Mouse (Mus musculus): ENCODE results near the gene Tusc2.

The Tusc2 gene

DNA sequence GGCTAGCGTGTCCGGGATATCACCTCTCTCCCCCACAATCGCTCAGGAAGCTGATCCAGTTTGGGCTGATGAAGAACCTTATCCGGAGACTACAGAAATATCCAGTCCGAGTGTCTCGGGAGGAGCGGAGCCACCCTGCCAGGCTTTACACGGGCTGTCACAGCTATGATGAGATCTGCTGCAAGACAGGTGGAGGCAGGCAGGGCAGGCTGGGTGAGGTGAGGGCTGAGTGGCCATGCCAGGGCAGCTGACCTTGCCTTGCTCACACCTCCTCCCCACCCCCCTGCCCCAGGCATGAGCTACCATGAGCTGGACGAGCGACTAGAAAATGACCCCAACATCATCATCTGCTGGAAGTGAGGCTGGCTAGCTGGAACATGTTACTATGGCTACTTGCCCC is 17.9 kb upstream of the Tusc2 start:
- WGBS, result 81% methylated on average over 10 of the region's 10 CpGs

DNA sequence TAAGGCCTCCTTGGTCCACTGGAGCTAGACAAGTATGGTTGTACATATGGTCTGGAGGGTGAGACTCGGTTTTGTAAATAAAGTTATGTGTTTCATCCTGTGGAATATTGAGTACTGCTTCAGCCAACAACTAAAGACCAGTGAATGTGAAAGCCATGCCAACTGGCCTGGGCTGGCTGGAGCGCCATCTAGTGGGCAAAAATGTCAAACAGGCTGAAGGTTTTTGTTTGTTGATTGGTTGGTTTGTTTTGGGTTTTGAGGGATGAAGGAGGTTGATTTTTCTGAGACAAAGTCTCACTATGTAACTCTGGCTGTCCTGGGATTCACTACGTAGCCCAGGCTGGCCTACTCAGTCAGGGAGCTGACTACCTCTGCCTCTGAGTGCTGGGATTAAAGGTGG is 17.5 kb upstream of the Tusc2 start:
- 8% methylated on average over 3 of the region's 3 CpGs for WGBS

DNA sequence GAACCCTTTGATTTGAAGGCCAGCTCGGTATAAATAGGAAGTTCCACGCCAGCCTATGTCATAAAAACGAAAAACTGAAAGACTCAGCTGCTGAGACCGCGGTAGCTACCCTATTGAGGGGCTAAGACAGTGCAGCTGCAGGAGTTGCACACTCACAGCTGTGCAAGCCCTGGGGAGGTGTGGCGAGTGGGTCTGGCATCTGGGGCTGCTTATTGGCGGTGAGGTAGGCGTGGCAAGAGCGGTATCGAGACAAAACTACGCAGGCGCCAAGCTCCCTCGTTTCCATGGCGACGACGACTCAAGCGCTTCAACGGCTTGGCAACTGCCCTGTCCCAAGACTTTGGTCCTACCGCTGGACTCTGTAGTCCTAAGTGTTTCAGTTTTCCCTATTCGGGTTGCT is 16.0 kb upstream of the Tusc2 start, which contains the start of gene Zmynd10:
Gene Zmynd10 (plus strand): TSS at position 273 of the 400 bp plus-strand sequence.
- 2% methylated on average over 20 of the region's 20 CpGs for WGBS

DNA sequence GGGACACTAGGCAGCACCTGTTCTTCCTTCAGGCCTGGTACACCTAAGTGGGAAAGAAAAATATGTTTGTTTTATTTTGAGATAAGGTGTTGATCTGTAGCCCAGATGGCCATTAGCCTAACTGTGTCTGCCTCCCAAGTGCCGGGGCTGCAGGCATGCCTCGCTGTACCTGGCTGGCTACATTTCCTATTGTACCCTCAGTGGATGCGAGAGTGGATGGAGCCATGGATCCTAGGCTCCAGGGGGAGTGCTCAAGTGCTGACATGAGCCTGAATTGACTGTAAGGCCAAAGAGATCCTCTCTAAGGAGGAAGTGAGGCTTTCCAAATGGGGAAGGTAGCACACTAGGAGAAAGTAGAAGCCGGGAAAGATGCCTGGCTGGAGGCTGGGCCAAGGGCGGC is 15.1 kb upstream of the Tusc2 start:
- WGBS, result 86% methylated on average over 5 of the region's 5 CpGs

DNA sequence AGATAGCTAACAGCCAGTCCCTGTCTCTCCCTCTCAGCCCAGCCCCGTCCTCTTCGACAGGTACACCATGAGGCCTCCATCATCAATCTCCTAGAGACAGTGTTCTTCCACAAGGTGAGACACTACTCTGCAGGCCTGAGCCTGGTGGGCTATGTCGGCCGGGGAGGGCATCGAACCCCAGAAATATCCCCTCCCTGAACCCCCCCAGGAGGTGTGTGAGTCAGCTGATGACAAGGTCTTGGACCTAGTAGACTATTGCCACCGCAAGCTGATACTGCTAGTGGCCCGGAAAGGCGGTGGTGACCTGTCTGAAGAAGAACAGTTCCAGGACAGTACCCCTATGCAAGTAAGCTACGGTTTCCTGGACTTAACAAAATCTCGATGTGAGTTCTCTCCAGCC is 14.2 kb upstream of the Tusc2 start:
- 95% methylated on average over 10 of the region's 10 CpGs for WGBS

DNA sequence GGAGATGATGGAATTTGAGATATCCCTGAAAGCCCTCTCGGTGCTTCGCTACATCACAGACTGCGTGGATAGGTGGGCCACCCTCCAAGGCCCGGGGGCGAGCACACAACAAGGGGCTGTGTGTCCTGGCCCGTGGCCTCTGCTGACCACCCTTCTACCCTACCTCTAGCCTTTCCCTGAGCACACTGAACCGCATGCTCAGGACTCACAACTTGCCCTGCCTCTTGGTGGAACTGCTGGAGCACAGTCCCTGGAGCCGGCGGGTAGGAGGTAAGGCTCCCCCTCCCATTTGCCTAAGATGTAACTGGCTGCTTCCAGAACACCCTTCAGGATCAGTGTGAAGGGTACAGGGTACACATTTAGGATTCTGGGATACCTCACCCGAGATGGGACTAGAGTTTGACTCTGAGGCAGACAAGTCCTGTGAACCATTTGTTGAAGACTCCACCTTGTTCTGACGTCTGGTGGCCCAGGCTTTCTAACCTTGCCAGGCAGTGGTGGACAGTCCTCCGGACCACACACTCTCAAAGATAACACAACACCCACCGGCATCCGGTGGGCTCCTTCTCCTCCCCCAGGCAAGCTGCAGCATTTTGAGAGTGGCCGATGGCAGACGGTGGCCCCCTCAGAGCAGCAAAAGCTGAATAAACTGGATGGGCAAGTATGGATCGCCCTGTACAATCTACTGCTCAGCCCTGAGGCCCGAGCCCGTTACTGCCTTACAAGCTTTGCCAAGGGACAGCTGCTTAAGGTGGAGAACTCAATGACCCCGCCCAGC is 13.6 kb upstream of the Tusc2 start:
- 95% methylated on average over 20 of the region's 20 CpGs for WGBS

DNA sequence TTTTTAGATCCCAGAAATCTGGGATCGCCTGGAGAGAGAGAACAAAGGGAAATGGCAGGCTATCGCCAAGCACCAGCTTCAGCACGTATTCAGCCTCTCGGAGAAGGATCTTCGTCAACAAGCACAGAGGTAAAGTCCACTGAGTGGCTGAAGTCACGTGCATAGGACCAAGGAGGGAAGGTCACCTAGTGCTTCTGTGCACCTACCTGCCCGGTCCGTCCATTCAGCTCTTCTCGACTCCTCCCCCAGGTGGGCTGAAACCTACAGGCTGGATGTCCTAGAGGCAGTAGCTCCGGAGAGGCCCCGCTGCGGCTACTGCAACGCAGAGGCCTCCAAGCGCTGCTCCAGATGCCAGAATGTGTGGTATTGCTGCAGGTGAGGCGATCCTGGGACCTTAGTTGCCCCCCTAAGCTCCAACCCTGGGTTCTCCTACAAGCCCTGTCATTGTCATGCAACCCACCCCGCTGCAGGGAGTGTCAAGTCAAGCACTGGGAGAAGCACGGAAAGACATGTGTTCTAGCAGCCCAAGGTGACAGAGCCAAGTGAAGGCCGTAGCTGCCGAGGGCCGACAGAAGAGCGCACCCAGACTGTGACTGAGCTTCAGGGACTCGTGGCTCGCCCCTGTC is 12.5 kb upstream of the Tusc2 start:
- 77% methylated on average over 23 of the region's 23 CpGs for WGBS

DNA sequence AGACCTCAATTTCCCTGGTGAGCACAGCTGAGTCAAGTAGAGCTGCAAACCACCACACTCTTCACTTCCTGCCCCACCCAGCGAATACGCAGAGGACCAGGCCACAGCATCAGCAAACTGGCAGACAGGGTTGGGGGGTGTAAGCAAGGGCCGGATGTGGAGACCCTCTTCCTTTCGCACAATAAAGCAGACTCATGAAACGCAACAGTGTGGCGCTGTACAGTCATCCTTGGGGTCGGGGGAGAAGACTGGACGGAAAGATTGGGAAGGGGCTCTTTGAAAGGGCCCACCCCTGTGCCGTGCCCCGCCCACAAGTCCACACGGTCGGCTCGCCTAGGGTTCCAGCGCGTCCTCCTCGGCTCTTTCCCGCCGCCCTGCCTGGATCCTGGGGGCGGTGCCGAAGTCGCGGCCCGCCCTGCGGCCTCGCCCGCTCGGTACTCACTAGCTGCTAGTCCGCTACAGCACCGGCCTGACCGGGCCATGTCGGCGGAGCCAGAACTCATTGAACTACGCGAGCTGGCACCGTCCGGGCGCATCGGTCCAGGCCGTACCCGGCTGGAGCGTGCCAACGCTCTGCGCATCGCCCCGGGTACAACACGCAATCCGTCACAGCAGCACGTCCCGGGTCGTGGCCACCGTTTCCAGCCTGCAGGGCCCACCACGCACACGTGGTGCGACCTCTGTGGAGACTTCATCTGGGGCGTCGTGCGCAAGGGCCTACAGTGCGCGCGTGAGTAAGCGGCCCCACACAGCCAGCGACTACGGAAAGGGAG is 11.8 kb upstream of the Tusc2 start, which contains the start of gene Rassf1:
Gene Rassf1 (plus strand): TSS at position 439 of the 773 bp plus-strand sequence.
- 16% methylated on average over 63 of the region's 63 CpGs for WGBS

DNA sequence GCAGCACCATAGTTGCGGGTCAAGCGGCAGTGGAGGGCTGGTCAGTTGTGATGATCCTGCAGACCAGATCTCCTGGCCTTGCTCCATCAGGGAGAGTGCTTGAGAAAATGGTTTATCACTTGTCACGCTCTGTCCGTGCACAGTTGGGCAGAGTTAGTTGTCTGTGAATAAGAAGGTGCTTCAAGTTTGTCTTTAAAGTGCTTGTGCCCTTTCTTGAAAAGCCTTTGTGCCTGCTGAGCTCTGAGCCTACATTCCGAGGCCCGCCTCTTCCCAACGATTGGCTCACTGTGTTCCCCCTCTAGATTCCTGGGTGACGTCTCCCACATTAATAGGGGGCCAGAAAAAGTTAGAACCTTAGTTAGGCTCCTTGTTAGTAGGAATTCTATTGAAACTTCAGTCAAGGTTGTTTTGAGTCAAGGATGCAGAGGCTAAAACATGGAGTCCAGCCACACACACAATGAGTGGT is 11.1 kb upstream of the Tusc2 start:
- WGBS, result 61% methylated on average over 8 of the region's 8 CpGs

DNA sequence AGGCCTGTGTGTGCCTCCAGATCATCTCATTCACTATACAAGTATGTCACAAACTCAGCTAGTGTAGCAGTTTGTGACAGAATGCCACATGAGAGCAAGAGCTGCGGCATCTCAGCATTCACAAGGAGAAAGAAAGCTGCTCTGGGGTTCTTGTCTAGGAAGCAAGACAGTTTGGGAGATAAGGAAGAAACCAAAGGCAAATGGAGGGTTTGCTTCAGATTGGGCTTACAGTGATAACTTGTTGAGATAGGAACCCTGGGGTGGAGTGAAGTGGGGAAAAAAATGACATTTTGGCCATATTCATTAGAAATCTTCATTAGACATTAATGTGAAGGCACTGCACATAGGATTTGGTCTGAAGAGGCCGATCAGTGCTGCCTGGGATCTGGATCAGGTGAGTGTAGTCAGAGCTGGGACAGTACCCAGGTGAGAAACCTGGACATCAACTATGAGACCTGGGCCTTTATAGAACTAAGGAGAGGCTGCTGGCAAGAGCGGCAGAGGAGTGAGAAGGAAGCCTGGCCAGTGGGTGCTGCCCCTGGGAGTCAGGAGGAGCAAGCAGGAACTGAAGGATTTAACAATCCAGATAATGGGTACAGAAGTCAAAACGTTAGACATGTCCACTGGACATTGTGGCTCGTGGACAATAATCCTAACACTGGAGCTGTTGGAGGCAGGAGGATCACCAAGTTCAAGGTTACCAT is 10.2 kb upstream of the Tusc2 start:
- 86% methylated on average over 5 of the region's 5 CpGs for WGBS

DNA sequence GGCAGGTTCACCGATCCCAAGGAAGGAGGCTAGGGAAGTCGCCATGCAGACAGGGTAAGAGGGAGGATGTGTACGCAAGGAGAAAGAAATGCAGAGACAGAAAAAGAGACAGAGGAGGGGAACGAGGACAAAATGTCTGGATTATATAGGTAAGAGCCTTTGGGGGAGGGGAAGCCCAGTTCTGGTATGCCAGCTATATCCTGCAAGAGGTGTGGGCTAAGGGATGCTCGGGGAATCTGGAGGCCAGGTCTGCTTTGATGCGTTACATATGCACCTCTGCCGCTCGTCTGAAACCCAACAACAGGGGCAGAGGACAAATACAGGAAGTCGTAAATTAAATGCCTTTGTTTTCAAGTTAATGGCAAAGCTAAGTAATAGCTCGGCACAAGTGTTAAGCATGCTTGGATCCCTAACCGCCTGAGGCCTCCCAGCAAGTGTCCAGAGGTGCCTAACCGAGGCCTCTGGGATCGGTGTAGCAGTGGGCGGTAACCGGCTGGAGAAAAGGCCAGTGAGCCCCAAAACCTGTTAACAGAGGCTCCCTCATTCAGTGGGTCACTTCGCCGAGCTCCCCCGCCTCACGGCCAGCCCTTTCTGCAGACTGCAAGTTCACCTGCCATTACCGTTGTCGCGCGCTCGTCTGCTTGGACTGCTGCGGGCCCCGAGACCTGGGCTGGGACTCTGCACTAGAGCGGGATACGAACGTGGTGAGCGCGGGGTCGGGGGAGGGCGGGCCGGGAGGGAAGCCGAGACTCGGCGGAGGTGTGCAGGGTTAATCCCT is 9.3 kb upstream of the Tusc2 start:
- WGBS, result 8% methylated on average over 37 of the region's 37 CpGs

DNA sequence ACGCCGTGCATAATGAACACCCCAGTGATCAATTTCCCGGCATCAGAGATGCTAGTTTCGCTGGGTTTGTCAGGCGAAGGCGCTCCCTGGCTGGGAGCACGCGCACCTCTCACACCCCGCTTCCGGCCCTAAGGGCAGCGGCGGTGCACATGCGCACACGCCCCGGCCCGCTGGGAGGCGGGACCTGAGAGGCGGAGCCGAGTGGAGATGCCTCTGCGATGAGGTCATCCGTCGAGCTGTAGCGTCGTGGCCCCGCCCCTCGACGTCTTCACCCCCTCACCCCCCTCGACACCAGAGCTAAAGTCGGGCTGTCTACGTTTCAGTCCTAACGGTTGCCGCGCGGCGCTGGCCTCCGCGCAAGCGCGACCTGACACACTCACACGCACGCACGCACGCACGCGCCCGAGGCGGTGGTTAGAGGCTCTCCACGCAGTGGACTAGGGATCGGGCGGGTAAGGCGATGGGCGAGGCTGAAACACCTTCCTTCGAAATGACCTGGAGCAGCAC is 8.7 kb upstream of the Tusc2 start:
- under 1% methylated on average over 53 of the region's 53 CpGs for WGBS

DNA sequence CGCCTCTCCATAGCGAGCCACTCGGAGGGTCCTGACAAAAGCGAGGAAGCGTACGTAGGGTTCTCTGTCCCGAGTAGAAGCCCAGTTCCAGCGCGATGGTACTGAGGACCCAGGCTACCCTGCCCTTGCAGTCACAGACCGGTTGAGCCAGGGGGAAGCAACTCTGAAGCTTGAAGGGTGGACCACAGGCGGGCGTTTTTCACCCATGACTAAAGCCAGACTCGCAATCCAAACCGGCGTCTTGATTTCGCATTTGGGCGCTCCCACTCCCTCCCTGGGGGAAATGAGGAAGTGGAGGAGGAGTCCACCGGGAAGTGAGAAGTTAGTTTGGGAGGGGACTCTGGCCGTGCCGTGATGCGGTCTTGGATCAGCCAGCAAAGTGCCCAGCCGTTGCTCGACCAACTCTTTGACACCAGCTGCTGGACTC is 8.0 kb upstream of the Tusc2 start:
- WGBS, result under 1% methylated on average over 23 of the region's 23 CpGs

DNA sequence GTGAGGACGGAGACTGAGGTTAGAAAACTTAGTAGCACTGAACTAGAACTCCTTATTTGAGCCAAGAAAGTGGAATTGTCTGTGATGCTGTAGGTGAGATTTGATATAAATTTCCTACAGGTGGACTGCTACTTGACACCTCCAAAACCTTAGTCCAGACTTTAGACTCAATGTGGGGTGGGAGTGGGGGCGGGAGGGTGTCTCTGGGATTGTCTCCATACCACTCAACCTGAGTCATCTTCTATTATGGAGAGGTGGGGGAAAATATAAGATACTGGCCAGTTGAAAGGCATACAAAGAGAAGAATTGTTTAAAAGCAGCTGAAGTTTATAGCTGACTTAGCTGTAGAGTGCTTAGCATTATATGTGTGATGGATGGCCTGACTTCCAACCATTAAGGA is 7.4 kb upstream of the Tusc2 start:
- WGBS, result 35% methylated on average over 2 of the region's 2 CpGs

DNA sequence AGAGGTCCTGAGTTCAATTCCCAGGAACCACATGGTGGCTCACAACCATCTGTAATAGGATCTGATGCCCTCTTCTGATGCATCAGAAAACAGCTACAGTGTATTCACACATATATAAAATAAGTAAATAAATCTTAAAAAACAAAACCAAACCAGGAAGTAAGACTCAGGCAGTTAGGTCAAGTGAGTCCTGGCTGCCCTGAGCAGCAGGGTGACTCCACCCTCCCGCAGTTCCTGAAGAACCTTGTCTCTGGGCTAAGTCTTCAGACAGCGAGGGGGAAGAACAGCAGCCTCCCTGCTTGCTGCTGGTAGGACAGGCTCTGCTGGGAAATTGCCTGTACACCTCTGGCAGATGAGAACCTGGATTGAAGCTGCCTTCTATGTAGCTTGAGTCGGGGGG is 6.7 kb upstream of the Tusc2 start:
- WGBS, result 77% methylated on average over 3 of the region's 3 CpGs

DNA sequence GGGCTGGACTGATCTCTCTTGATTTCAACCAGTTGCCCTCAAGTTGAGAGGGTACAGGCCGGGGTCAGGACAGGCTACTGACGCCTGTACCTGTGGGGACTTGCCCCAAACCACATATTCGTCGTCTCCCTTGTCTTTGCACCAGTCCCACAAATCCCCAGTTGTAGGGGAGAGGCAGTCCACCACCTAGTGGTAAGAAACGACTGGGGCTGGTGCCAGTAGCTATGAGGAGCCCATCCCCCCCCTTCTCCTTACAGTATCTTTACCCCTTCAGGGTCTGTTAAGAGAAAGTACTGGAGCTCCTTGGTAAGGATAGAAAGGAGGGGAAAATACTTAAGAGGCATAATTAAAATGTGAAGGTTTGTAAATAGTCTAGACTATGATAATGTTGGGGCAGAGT is 2.5 kb downstream of the Tusc2 start:
- 46% methylated on average over 5 of the region's 5 CpGs for WGBS

DNA sequence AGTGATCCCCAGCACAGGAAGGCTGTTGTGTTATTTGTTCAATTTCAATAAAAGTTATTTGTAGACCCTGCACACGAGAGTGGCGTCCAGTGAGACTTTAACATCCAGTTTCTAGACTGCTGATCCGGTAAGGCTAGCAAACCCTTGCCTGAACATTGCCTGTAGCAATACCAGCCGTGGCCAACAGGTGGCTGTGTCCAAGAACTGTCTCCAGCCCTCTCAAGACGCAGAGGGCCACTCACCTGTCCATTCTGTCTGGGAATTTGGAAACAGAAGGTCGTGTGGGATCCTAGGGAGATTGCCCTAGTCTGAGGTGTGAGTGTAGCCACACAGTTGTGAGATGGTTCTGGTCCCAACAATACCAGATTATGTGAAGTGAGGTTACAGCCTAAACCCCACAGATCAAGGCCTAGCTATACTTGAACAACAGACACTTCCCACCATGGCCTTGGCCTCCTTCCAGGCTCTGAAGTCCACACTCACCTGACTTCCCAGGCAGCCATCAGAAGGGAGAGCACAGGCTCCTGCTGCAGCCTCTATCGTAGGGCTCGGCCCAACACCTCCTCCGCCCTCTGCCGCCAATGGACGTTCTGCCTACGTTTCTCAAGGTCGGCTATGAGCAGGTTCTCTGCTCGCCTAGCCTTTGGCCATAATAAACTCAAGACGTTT is 3.1 kb downstream of the Tusc2 start:
- WGBS, result 51% methylated on average over 15 of the region's 15 CpGs

DNA sequence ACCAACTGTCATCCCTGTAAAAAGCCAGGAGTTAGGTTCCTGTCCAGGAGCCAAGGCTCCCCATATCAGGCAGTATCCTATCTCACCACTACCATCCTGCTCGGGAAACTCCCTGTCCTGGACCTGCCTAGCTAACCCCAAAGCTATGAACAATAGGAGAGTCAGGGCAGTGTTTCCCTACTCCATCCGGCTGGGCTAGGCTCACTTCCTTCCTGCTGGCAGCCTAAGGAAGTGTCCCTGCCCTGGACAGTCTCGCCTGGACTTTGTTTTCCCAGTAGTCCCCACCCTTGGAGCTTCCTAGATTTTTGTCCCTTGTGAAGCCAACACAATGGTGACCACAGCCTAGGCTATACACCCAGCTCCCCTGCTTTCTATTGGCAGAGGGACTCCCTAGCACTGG is 3.8 kb downstream of the Tusc2 start:
- WGBS, result 65% methylated on average over 3 of the region's 3 CpGs

DNA sequence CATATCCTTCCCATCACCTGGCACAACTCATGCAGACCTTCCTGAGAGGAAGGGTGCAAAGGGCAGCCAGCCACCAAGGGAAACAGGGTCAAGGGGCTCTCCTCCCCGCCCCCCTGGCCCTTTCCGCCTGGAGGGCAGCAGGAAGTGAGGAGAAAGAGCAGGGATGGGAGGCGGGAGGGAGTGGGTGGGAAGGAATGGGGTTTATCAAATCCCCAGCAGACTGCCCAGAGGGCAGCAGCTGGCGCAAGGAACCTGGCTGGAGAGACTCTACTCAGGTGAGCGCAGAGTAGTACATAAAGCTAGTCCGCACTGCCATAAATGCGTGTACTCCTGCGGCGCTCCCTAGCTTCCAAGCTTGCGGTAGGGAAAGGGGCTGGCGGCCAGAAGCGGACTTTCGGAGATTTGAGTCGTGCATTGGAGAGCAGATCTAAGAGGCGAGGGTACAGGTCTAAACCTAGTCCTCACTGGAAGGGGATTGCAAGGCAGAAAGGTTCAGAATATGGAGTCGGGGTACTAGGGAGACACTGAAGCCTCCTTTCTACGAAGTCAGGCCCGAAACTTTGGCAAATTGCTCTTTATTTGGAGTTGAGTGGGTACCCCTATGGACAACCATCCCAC is 4.8 kb downstream of the Tusc2 start, which contains the start of gene Hyal2:
Gene Hyal2 (plus strand): TSS at position 244 of the 618 bp plus-strand sequence.
- 42% methylated on average over 18 of the region's 18 CpGs for WGBS
